Mouse (Mus musculus): ENCODE results near the gene Dnase1l3.

Dnase1l3 gene

GRCm38 (mm10) chr14:7938809-7939784, 55.3 kb downstream of the Dnase1l3 start:
- no peak for DNase-seq (ENCODE audit: low spot score in 2 of 2)

GRCm38 (mm10) chr14:7937052-7937630, 57.2 kb downstream of the Dnase1l3 start:
- DNase-seq (ENCODE audit: low spot score in 2 of 2): no peak

DNA sequence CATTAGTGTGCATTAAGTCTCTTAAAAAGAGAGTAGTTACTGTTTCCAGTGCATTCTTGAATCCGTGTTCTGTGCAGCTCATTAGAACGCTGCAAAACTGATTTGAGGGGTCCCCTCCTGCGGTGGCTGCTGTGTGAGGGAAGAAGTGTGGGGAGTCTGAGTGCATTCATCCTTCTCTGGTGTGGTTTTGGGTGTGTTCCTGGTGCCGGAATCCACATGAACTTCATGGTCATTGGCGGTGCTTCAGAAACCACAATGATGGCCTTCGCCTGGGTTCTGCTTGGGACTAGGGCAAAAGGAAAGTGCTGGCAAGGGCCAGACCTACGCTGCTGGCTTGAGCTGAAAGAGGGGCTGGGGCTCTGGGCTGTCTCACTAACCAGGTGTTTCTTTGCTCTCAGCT, 60.2 kb downstream of the Dnase1l3 start:
- no peak for DNase-seq (ENCODE audit: low spot score in 2 of 2)

GRCm38 (mm10) chr14:7932151-7932550, 62.2 kb downstream of the Dnase1l3 start:
- DNase-seq (ENCODE audit: low spot score in 2 of 2): no peak

GRCm38 (mm10) chr14:7929029-7929428, 65.3 kb downstream of the Dnase1l3 start:
- no peak for DNase-seq (ENCODE audit: low spot score in 2 of 2)

DNA sequence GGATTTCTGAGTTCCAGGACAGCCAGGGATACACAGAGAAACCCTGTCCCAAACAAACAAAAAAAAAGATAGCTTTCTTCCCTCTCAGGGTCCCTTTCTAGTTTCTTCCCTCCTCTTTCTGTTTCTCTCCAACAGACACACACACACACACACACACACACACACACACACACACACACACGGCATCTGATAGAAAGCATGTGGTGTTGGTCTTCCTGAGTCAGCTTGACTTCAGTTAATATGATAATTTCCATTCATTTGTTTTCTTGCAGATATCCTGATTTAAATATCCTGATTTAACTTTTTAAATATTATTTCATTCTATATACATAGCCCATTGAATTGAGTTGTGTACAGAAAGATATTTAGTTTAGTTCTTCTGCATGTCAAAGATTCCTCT, 66.0 kb downstream of the Dnase1l3 start:
- DNase-seq (ENCODE audit: low spot score in 2 of 2): no peak

DNA sequence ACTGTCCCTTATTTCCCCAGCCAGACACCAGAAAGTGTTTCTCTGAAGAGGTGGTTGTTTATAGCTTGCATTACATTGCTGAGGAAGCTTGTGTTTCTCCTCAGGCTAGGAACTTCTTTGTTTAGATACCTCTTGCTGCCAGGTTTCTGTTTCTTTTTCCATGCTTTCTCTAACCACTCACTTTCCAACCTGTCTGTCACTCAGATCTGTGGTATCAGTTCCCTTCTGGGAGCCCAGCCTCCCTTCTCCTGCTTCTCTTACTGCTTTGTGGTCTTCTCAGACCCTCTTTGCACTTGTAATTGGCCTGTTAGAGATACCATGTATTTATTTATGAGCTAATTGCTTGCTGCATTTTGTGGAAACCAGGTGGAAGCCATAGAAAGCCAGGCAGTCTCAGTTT, 70.7 kb downstream of the Dnase1l3 start:
- DNase-seq (ENCODE audit: low spot score in 2 of 2): no peak

DNA sequence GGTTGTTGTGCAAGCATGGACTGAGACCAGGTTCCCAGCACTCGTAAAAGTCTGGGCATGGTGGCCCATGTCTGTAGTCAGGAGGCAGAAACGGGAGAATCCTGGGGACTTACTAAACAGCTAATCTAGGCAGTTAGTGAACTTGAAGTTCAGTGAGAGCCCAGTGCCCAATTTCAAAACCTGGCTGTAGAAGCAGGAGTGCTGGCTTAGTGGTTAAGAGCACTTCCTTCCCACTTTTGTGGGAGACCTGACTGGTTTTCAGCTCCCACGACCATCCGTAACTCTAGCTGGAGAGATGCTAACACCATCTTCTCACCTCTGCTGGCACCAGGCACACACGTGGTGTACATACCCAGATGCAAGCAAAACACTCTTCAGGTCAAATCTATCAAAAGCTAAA, 72.9 kb downstream of the Dnase1l3 start:
- DNase-seq (ENCODE audit: low spot score in 2 of 2): no peak

- no peak for DNase-seq (ENCODE audit: low spot score in 2 of 2)
Measured at GRCm38 (mm10) chr14:7919921-7920320, 74.5 kb downstream of the Dnase1l3 start.

GRCm38 (mm10) chr14:7919309-7919708, 75.1 kb downstream of the Dnase1l3 start:
- DNase-seq (ENCODE audit: low spot score in 2 of 2): no peak

DNA sequence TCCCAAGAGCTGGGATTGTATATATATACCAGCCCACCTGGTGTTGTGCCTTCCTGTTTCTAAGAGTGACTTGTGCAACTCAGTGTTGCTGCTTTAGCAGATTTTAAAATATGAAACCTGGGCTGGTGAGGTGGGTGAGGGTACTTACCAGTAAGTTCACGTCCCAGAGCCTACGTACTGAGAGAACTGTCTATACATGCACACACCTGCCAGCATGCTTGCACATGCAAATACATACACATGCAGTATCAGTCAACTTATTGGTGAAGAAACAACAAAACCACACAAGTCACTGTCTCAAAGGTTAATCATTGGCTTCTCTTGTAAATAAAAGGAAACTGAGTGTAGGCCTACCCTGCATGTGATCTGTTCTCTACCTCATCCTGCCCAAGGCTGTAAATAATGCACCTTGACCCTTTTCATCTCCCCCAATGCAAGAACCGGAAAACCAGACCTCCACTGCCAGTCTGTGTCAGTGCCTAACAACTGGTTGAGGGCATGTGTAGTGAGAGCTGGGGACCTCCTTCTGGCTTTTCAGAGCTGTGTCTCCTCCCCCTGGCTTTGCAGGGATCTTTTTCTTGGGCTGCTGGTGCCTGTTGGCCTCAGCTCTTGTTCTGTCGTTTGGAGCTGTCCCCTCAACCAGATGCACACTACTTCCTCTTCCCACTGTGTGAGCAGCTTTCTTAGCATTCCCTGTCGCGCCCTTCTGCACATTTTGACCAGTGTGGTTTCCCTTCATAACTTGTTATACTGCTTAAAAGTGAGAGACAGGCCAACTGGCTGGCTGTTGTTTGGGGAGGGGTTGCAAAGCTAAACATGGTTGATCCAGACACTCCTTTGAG, 76.0 kb downstream of the Dnase1l3 start:
- DNase-seq (ENCODE audit: low spot score in 2 of 2): no peak

Measured in cerebellum, postnatal 4 days (tissue).